In the genomic region with DNA sequence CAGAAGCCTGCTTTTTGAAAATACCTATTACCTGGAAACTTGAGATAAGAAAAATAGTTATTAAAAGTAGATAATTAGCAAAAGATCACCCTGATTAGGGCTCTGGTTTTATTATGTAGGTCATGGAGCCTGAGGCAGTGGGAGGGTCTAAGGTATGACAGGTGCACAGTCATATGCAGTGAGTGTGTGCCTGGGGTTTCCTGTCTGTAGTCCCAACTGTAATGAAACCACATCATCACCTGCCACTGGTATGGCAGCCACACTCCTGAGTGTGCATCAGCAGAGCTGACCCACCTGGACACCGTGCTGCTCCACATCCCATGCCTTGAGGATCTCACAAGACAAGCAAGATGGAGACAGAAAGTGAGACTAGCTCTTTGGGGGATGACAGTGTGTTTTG, we compare ENCODE assay signal across 10 mouse cellular contexts. TPM values are rescaled to one million over a fixed set of nuclear protein-coding genes. Genes with fewer than 3 reads are reported as not detected.
DNase-seq lines count a peak whose midpoint lies in the region; TF ChIP-seq lines count a peak whose summit lies in the region.
"Had no signal": no experiment of that assay in that cellular context is flagged by ENCODE, and none has a peak within 500 bp of the region (broad histone marks: within the 10 kb centered on the region; RNA-seq: fewer than 3 reads in every experiment).

Gene Arhgap32, plus strand, starts transcription at position 351 of the 400 bp plus-strand sequence.

- H3K4me3 ChIP-seq in embryonic fibroblast, embryonic 13.5 days (ENCODE audit: insufficient read depth, low read length) = no peak within 1 kb of the TSS
- H3K4me3 ChIP-seq: forebrain, embryonic 13.5 days; limb, embryonic 13.5 days had no signal

- TF ChIP-seq CTCF in embryonic fibroblast, embryonic 13.5 days (IDR thresholded peaks at IDR 0.05; ENCODE audit: borderline replicate concordance, insufficient read depth, low read length) = no peak

- DNase-seq in adrenal gland, adult 18-20 months (ENCODE audit: low spot score in 2 of 2) = no peak
- no peak for DNase-seq in adrenal gland, adult (ENCODE audit: inconsistent age in 2 of 2, low spot score in 1 of 2)
- no peak for DNase-seq in layer of hippocampus, adult 8-10 months (ENCODE audit: low spot score in 2 of 2)
- no peak for DNase-seq in layer of hippocampus, adult 11-12 months (ENCODE audit: low spot score)
- DNase-seq in left cerebral cortex, postnatal 4 days = no peak
- no peak for DNase-seq in right cerebral cortex, postnatal 36 days (ENCODE audit: low spot score in 2 of 2)
- DNase-seq in cerebellum, adult 11 months = no peak

- no peak within 1 kb of the TSS for H3K27ac ChIP-seq in embryonic fibroblast, embryonic 13.5 days (ENCODE audit: insufficient read depth, low read length)
- H3K27ac ChIP-seq: forebrain, embryonic 13.5 days; limb, embryonic 13.5 days had no signal

- peaks cover 3% of the 10 kb centered on the region; the same call in 1 of the 2 replicates for H3K4me1 ChIP-seq in embryonic fibroblast, embryonic 13.5 days (ENCODE audit: control insufficient read depth, insufficient read depth, low read length)

- TF ChIP-seq POLR2A in embryonic fibroblast, embryonic 13.5 days (IDR thresholded peaks at IDR 0.05; ENCODE audit: low read depth, low read length) = no peak

- intact Hi-C loops in left cerebral cortex, postnatal 4 days (cut with DNase I) = no loop called here

RNA-seq across cellular contexts. Expression of gene Arhgap32, which starts in this region (rescaled TPM):
- total RNA-seq in adrenal gland, adult 18-20 months (2021) = 10 to 100 TPM; 55.3 to 74.8 TPM
- 100 to 1,000 TPM; 213 to 272 (median 226) TPM for total RNA-seq in layer of hippocampus, adult 8-10 months (2022)
- 18.2 and 28.4 TPM in 2 replicates for polyA plus RNA-seq in embryonic fibroblast, embryonic 13.5 days (2011; ENCODE audit: insufficient read length, low read depth, missing spikeins)
- total RNA-seq in left cerebral cortex, postnatal 4 days (2021) = 100 to 1,000 TPM; 197 to 209 TPM
